Mouse (Mus musculus) stomach, postnatal 0 days (tissue): ENCODE data around the gene Hist1h3b.

Experiments
- CTCF ChIP-seq: IDR thresholded peaks from 2 replicates; pipeline ENCODE4 v1.5.1; 2016; ENCODE audit warnings: antibody characterized with exemption, low read depth, mild to moderate bottlenecking, moderate library complexity
- EP300 ChIP-seq: optimal IDR thresholded peaks from 2 replicates; pipeline ENCODE3; 2016; ENCODE audit warnings: antibody characterized with exemption

DNA sequence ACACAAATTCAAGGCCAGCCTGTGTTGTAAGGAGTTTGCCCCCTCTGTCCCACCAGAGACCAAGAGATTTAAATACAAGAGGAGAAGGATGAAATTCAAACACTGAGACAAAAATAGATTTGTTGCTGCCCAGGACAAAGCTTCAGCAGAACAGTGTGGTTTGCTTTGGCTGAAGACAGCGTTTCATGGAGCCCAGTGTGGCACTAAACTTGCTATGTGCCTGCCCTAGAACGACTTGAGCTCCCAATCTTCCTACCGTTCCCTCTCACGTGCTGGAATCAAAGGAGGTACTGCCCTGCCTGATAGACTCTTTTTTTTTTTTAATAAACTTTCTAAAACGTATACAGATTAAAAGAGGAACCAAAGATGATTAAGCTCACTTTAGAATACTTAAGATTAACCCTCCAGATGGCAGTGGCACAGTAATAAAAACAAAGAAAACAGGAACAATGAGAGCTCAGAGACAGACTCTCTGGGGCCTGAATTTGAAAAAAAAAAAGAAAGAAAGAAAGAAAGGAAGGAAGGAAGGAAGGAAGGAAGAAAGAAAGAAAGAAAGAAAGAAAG is 16.8 kb downstream of the Hist1h3b start:
- TF ChIP-seq CTCF (no peak), EP300 (no peak)
